Mouse (Mus musculus) C2C12 (cell line): Measurements from ENCODE around the gene Mtmr3.

Experiments used
- CEBPB ChIP-seq: IDR thresholded peaks from one replicate; pipeline ENCODE4 v1.6.1; 2011; ENCODE audit warnings: low read depth, mild to moderate bottlenecking, control low read depth, moderate library complexity
- CTCF ChIP-seq: IDR thresholded peaks from one replicate; pipeline ENCODE4 v1.5.1; 2011; ENCODE audit not compliant: control insufficient read depth, insufficient read depth, insufficient read length
- MAX ChIP-seq: IDR thresholded peaks from one replicate; pipeline ENCODE4 v1.6.1; 2011; ENCODE audit warnings: mild to moderate bottlenecking, control low read depth
- MYOD1 ChIP-seq: IDR thresholded peaks from one replicate; pipeline ENCODE4 v1.6.1; 2011; ENCODE audit warnings: low read depth; ENCODE audit not compliant: control insufficient read depth, insufficient read length
- MYOG ChIP-seq: IDR thresholded peaks from one replicate; pipeline ENCODE4 v1.6.1; 2011; ENCODE audit not compliant: control insufficient read depth, insufficient read length; ENCODE audit errors: extremely low read depth
- USF1 ChIP-seq: IDR thresholded peaks from one replicate; pipeline ENCODE4 v1.6.1; 2011; ENCODE audit warnings: low read depth, mild to moderate bottlenecking, control low read depth, moderate library complexity

DNA sequence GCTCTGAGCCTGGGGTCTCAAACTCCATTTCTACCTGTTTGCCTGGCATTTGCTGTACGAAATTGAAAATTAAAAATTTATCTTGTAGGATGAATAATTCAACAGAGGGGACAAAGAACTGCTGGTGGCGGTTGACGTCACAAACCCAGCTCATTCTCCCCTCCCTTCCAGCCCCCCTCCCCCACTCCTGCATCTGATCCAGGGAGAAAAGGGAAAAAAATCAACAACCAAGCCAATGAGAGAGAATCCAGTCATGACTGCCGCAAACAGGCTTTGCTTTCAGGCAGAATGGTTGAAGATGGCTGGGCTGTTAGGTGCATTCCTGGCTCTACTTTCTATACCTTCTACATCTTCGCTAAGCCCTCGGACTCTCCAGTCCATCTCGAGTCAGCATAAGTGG, 31.3 kb upstream of the Mtmr3 start:
- TF ChIP-seq CTCF (no peak), CEBPB (no peak), USF1 (no peak), MAX (no peak), MYOG (no peak), MYOD1 (no peak)
